Mouse (Mus musculus) CD4-positive naive resting alpha-beta T cell, adult 57 days (primary cell): ENCODE measurements around the gene C1qtnf9. TPM values are rescaled to one million over a fixed set of nuclear protein-coding genes. Genes with fewer than 3 reads are reported as not detected.

ENCODE experiments used
- total RNA-seq: library from RNA; stranded (reverse); gene quantifications from one replicate; pipeline ENCODE4 v1.2.4, GENCODE M21; 2023

The C1qtnf9 gene
- 1.7 TPM for total RNA-seq

GRCm38 (mm10) chr14:60767884-60768283 is at the start of gene C1qtnf9:
Gene C1qtnf9, plus strand, starts transcription at chr14:60768134.

GRCm38 (mm10) chr14:60784427-60785315 is 16.7 kb downstream of the C1qtnf9 start, which contains the start of gene Mipep:
Gene Mipep, plus strand, starts transcription at chr14:60784573.

Other genes starting within 250 kb of the C1qtnf9 start
- gene Spata13, start 134.1 kb upstream of the C1qtnf9 start, total RNA-seq, result 105 TPM
- 13.1 TPM for gene Mipep, start 16.4 kb downstream of the C1qtnf9 start, total RNA-seq